Comparison of ENCODE assay signal across 8 mouse cellular contexts in the genomic region with DNA sequence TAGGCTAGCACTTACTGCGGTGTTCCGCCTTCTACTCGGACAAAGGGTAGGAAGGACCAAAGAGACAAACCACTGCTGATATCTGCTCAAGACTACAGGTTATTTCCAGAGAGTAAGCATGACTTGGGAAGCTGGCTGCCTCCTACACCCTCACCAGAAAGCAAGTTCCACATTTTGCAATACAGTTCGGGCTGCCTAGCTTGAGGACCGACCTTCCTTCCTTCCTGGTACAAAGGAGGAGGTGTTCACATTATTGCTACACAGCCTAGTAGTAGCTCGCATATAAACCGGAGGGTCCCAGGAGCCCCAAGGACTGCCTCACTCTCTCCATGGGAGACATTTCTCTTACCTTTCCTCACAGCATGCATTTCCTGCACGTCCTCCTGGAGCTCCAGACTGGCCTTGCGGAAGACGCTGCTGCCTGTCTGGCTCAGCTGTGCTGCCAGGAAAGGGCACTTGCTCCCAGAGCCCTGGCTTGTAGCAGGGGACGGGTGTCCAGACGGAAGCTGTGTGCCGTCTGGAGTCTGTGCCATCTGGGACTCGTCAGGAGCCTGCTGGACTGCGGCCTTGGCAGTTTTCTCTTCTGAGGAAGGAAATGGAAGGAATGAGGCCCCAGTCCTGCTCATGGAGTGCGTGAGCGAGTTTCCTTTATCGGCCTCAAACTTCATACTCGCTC. TPM values are rescaled to one million over a fixed set of nuclear protein-coding genes. Genes with fewer than 3 reads are reported as not detected.
DNase-seq lines count a peak whose midpoint lies in the region; ATAC-seq and TF ChIP-seq lines count a peak whose summit lies in the region.

No protein-coding gene starts in this region.

- H3K4me1 ChIP-seq in midbrain, embryonic 11.5 days (ENCODE audit: control insufficient read depth, insufficient read depth, low read length), result peaks cover 10% of the 10 kb centered on the region
- peaks cover 15% of the 10 kb centered on the region for H3K4me1 ChIP-seq in midbrain, embryonic 13.5 days (replicated peaks)
- no peaks in the 10 kb centered on the region for H3K4me1 ChIP-seq in embryonic facial prominence, embryonic 11.5 days (ENCODE audit: control insufficient read depth, insufficient read depth, low read length)
- H3K4me1 ChIP-seq in midbrain, embryonic 14.5 days (ENCODE audit: control insufficient read depth, insufficient read depth, low read length), result peaks cover 13% of the 10 kb centered on the region

- intact Hi-C loops in left cerebral cortex, adult 2 months (cut with DNase I), result no loop called here

- H3K27me3 ChIP-seq in midbrain, embryonic 11.5 days (ENCODE audit: control insufficient read depth, insufficient read depth, low read length), result no peaks in the 10 kb centered on the region
- no peaks in the 10 kb centered on the region for H3K27me3 ChIP-seq in midbrain, embryonic 13.5 days
- H3K27me3 ChIP-seq in embryonic facial prominence, embryonic 11.5 days (ENCODE audit: control insufficient read depth, insufficient read depth, low read length), result no peaks in the 10 kb centered on the region
- no peaks in the 10 kb centered on the region for H3K27me3 ChIP-seq in midbrain, embryonic 14.5 days (ENCODE audit: control insufficient read depth, insufficient read depth, low read length)

- ATAC-seq in midbrain, embryonic 11.5 days (ENCODE audit: low FRiP score), result no peak
- ATAC-seq in midbrain, embryonic 13.5 days, result no peak
- no peak for ATAC-seq in embryonic facial prominence, embryonic 11.5 days (replicated peaks; ENCODE audit: insufficient number of reproducible peaks, low FRiP score, low TSS enrichment, low read depth)
- 0 out of 2 replicates have a peak, but pooled peaks have one; percentile 31 for ATAC-seq in neutrophil, adult 5-6 weeks (ENCODE audit: extremely low read depth, insufficient number of reproducible peaks, low FRiP score, poor library complexity, severe bottlenecking)
- no peak for ATAC-seq in CD4-positive, CD25-positive, alpha-beta regulatory T cell, adult 4 months
- ATAC-seq in midbrain, embryonic 14.5 days (ENCODE audit: low FRiP score, low TSS enrichment), result no peak

- H3K36me3 ChIP-seq in midbrain, embryonic 11.5 days (ENCODE audit: control insufficient read depth, insufficient read depth, low read length), result peaks cover 16% of the 10 kb centered on the region
- H3K36me3 ChIP-seq in midbrain, embryonic 13.5 days, result peaks cover 59% of the 10 kb centered on the region
- peaks cover 10% of the 10 kb centered on the region for H3K36me3 ChIP-seq in embryonic facial prominence, embryonic 11.5 days (replicated peaks; ENCODE audit: control insufficient read depth, insufficient read depth, low read depth, low read length)
- H3K36me3 ChIP-seq in midbrain, embryonic 14.5 days (ENCODE audit: control insufficient read depth, insufficient read depth, low read length), result peaks cover 56% of the 10 kb centered on the region

- no peak overlapping the region for H3K4me2 ChIP-seq in midbrain, embryonic 11.5 days
- H3K4me2 ChIP-seq in midbrain, embryonic 13.5 days (replicated peaks), result no peak overlapping the region
- H3K4me2 ChIP-seq in embryonic facial prominence, embryonic 11.5 days (ENCODE audit: low read depth, low read length), result no peak overlapping the region
- no peak overlapping the region for H3K4me2 ChIP-seq in midbrain, embryonic 14.5 days (ENCODE audit: low read length)

- H3K27ac ChIP-seq in midbrain, embryonic 11.5 days (ENCODE audit: low read depth, low read length), result no peak overlapping the region; the same call in 1 of the 2 replicates
- no peak overlapping the region for H3K27ac ChIP-seq in midbrain, embryonic 13.5 days
- H3K27ac ChIP-seq in embryonic facial prominence, embryonic 11.5 days (replicated peaks; ENCODE audit: low read depth, low read length), result no peak overlapping the region
- H3K27ac ChIP-seq in midbrain, embryonic 14.5 days (replicated peaks; ENCODE audit: low read depth, low read length), result no peak overlapping the region
- no peak overlapping the region for H3K27ac ChIP-seq in left cerebral cortex, adult 2 months

- WGBS in midbrain, embryonic 11.5 days, result 88% methylated on average over 19 of the region's 19 CpGs
- WGBS in midbrain, embryonic 13.5 days, result 86% methylated on average over 19 of the region's 19 CpGs
- 66% methylated on average over 19 of the region's 19 CpGs for WGBS in embryonic facial prominence, embryonic 11.5 days
- 86% methylated on average over 19 of the region's 19 CpGs for WGBS in midbrain, embryonic 14.5 days

- peak; percentile 67 for DNase-seq in midbrain, embryonic 11.5 days (ENCODE audit: low spot score, missing footprints)
- DNase-seq in embryonic facial prominence, embryonic 11.5 days (ENCODE audit: low spot score), result peak; percentile 11
- DNase-seq in kidney, postnatal 4 days, result peak; percentile 61 to 73
- no peak for DNase-seq in midbrain, embryonic 14.5 days
- DNase-seq in left cerebral cortex, adult 2 months (ENCODE audit: extremely low spot score in 1 of 2, low spot score in 2 of 2), result no peak

- H3K9ac ChIP-seq in midbrain, embryonic 11.5 days (ENCODE audit: low read length), result no peak overlapping the region
- H3K9ac ChIP-seq in midbrain, embryonic 13.5 days (replicated peaks), result no peak overlapping the region; the same call in 1 of the 2 replicates
- H3K9ac ChIP-seq in embryonic facial prominence, embryonic 11.5 days (replicated peaks; ENCODE audit: low read length), result no peak overlapping the region
- H3K9ac ChIP-seq in midbrain, embryonic 14.5 days (replicated peaks; ENCODE audit: low read length), result no peak overlapping the region

- H3K4me3 ChIP-seq in midbrain, embryonic 11.5 days (ENCODE audit: low read depth, low read length), result no peak overlapping the region
- H3K4me3 ChIP-seq in midbrain, embryonic 13.5 days (replicated peaks), result no peak overlapping the region
- H3K4me3 ChIP-seq in embryonic facial prominence, embryonic 11.5 days (ENCODE audit: low read depth, low read length), result no peak overlapping the region
- no peak overlapping the region for H3K4me3 ChIP-seq in midbrain, embryonic 14.5 days (replicated peaks; ENCODE audit: low read depth, low read length)
- no peak overlapping the region for H3K4me3 ChIP-seq in left cerebral cortex, adult 2 months

- TF ChIP-seq CTCF in left cerebral cortex, adult 2 months (IDR thresholded peaks at IDR 0.05), result no peak

- H3K9me3 ChIP-seq in midbrain, embryonic 11.5 days (ENCODE audit: control insufficient read depth, low read length), result no peaks in the 10 kb centered on the region
- H3K9me3 ChIP-seq in midbrain, embryonic 13.5 days, result no peaks in the 10 kb centered on the region
- no peaks in the 10 kb centered on the region for H3K9me3 ChIP-seq in embryonic facial prominence, embryonic 11.5 days (replicated peaks; ENCODE audit: control insufficient read depth, low read length)
- no peaks in the 10 kb centered on the region for H3K9me3 ChIP-seq in midbrain, embryonic 14.5 days (ENCODE audit: control insufficient read depth, low read length)

RNA-seq across cellular contexts. Expression of gene Alas1, which starts 5.5 kb away (rescaled TPM):
- polyA plus RNA-seq in midbrain, embryonic 11.5 days (2014; fragmentation: Nextera tagmentation; extraction: Ambion mirVana), result 91.0 and 91.4 TPM in 2 replicates
- 91.5 and 93.6 TPM in 2 replicates for polyA plus RNA-seq in midbrain, embryonic 13.5 days (2015; fragmentation: Nextera tagmentation; extraction: Ambion mirVana)
- 95.1 and 97.4 TPM in 2 replicates for polyA plus RNA-seq in embryonic facial prominence, embryonic 11.5 days (2014; fragmentation: Nextera tagmentation; extraction: Ambion mirVana)
- 78.1 and 87.3 TPM in 2 replicates for total RNA-seq in neutrophil, adult 5-6 weeks (2017)
- 10 to 100 TPM; 43.4 to 74.4 TPM for polyA plus RNA-seq in CD4-positive, CD25-positive, alpha-beta regulatory T cell, adult 4 months (2017; shearing (Covaris generic))
- polyA plus RNA-seq in midbrain, embryonic 14.5 days (2014; fragmentation: Nextera tagmentation; extraction: Ambion mirVana), result 93.0 and 101 TPM in 2 replicates
- total RNA-seq in left cerebral cortex, adult 2 months (2021), result 100 to 1,000 TPM; 138 to 140 TPM

RNA-seq across cellular contexts. Expression of gene Tlr9, which starts 20.6 kb away (rescaled TPM):
- 0.15 TPM in 1 of 2 replicates, not detected in the other for polyA plus RNA-seq in midbrain, embryonic 11.5 days (2014; fragmentation: Nextera tagmentation; extraction: Ambion mirVana)
- polyA plus RNA-seq in midbrain, embryonic 13.5 days (2015; fragmentation: Nextera tagmentation; extraction: Ambion mirVana), result not detected in 2 replicates
- not detected in 2 replicates for polyA plus RNA-seq in embryonic facial prominence, embryonic 11.5 days (2014; fragmentation: Nextera tagmentation; extraction: Ambion mirVana)
- total RNA-seq in neutrophil, adult 5-6 weeks (2017), result 14.5 and 14.8 TPM in 2 replicates
- not detected for polyA plus RNA-seq in CD4-positive, CD25-positive, alpha-beta regulatory T cell, adult 4 months (2017; shearing (Covaris generic))
- polyA plus RNA-seq in midbrain, embryonic 14.5 days (2014; fragmentation: Nextera tagmentation; extraction: Ambion mirVana), result 0.08 and 0.09 TPM in 2 replicates
- 1 to 10 TPM in 1 of 2 experiments, under 1 TPM in 1; 0.82 to 1.1 TPM for total RNA-seq in left cerebral cortex, adult 2 months (2021)

RNA-seq across cellular contexts. Expression of gene Poc1a, which starts 37.9 kb away (rescaled TPM):
- polyA plus RNA-seq in midbrain, embryonic 11.5 days (2014; fragmentation: Nextera tagmentation; extraction: Ambion mirVana), result 29.4 and 30.9 TPM in 2 replicates
- polyA plus RNA-seq in midbrain, embryonic 13.5 days (2015; fragmentation: Nextera tagmentation; extraction: Ambion mirVana), result 10.6 and 13.5 TPM in 2 replicates
- 29.7 and 34.2 TPM in 2 replicates for polyA plus RNA-seq in embryonic facial prominence, embryonic 11.5 days (2014; fragmentation: Nextera tagmentation; extraction: Ambion mirVana)
- total RNA-seq in neutrophil, adult 5-6 weeks (2017), result 0.98 and 1.4 TPM in 2 replicates
- 1 to 10 TPM; 2.3 to 8.0 TPM for polyA plus RNA-seq in CD4-positive, CD25-positive, alpha-beta regulatory T cell, adult 4 months (2017; shearing (Covaris generic))
- 7.1 and 8.4 TPM in 2 replicates for polyA plus RNA-seq in midbrain, embryonic 14.5 days (2014; fragmentation: Nextera tagmentation; extraction: Ambion mirVana)
- 10 to 100 TPM; 18.6 to 19.6 TPM for total RNA-seq in left cerebral cortex, adult 2 months (2021)

RNA-seq across cellular contexts. Expression of gene Twf2, which starts 40.0 kb away (rescaled TPM):
- 55.6 and 61.4 TPM in 2 replicates for polyA plus RNA-seq in midbrain, embryonic 11.5 days (2014; fragmentation: Nextera tagmentation; extraction: Ambion mirVana)
- polyA plus RNA-seq in midbrain, embryonic 13.5 days (2015; fragmentation: Nextera tagmentation; extraction: Ambion mirVana), result 52.2 and 53.3 TPM in 2 replicates
- polyA plus RNA-seq in embryonic facial prominence, embryonic 11.5 days (2014; fragmentation: Nextera tagmentation; extraction: Ambion mirVana), result 66.5 and 75.5 TPM in 2 replicates
- total RNA-seq in neutrophil, adult 5-6 weeks (2017), result 102 and 111 TPM in 2 replicates
- 100 to 1,000 TPM; 151 to 174 TPM for polyA plus RNA-seq in CD4-positive, CD25-positive, alpha-beta regulatory T cell, adult 4 months (2017; shearing (Covaris generic))
- polyA plus RNA-seq in midbrain, embryonic 14.5 days (2014; fragmentation: Nextera tagmentation; extraction: Ambion mirVana), result 46.4 and 55.4 TPM in 2 replicates
- total RNA-seq in left cerebral cortex, adult 2 months (2021), result 10 to 100 TPM; 60.3 to 61.1 TPM

RNA-seq across cellular contexts. Expression of gene Ppm1m, which starts 43.4 kb away (rescaled TPM):
- 23.6 and 26.9 TPM in 2 replicates for polyA plus RNA-seq in midbrain, embryonic 11.5 days (2014; fragmentation: Nextera tagmentation; extraction: Ambion mirVana)
- polyA plus RNA-seq in midbrain, embryonic 13.5 days (2015; fragmentation: Nextera tagmentation; extraction: Ambion mirVana), result 16.7 and 16.9 TPM in 2 replicates
- polyA plus RNA-seq in embryonic facial prominence, embryonic 11.5 days (2014; fragmentation: Nextera tagmentation; extraction: Ambion mirVana), result 25.8 and 29.1 TPM in 2 replicates
- 48.0 and 59.0 TPM in 2 replicates for total RNA-seq in neutrophil, adult 5-6 weeks (2017)
- 10 to 100 TPM; 19.8 to 24.0 TPM for polyA plus RNA-seq in CD4-positive, CD25-positive, alpha-beta regulatory T cell, adult 4 months (2017; shearing (Covaris generic))
- 11.3 and 13.1 TPM in 2 replicates for polyA plus RNA-seq in midbrain, embryonic 14.5 days (2014; fragmentation: Nextera tagmentation; extraction: Ambion mirVana)
- total RNA-seq in left cerebral cortex, adult 2 months (2021), result 10 to 100 TPM; 22.2 to 26.4 TPM

Comparison
In these comparisons a context has a peak if more than half of its experiments do, and no peak if none do; other contexts are left out.
1. DNase-seq: peak in midbrain, embryonic 11.5 days (single experiment), embryonic facial prominence, embryonic 11.5 days (single experiment) and kidney, postnatal 4 days (2 of 2); none in midbrain, embryonic 14.5 days (single experiment) and left cerebral cortex, adult 2 months (0 of 2).